Mouse (Mus musculus) C2C12 (cell line): ENCODE results near the gene Prdm13.

Experiments
- CTCF ChIP-seq: IDR thresholded peaks from one replicate; pipeline ENCODE4 v1.5.1; 2011; ENCODE audit not compliant: control insufficient read depth, insufficient read depth, insufficient read length
- USF1 ChIP-seq: IDR thresholded peaks from one replicate; pipeline ENCODE4 v1.6.1; 2011; ENCODE audit warnings: low read depth, mild to moderate bottlenecking, control low read depth, moderate library complexity

GRCm38 (mm10) chr4:21688703-21689200 is 3.0 kb upstream of the Prdm13 start:
- TF ChIP-seq USF1, result no peak
- TF ChIP-seq CTCF, result no peak
